In the genomic region with DNA sequence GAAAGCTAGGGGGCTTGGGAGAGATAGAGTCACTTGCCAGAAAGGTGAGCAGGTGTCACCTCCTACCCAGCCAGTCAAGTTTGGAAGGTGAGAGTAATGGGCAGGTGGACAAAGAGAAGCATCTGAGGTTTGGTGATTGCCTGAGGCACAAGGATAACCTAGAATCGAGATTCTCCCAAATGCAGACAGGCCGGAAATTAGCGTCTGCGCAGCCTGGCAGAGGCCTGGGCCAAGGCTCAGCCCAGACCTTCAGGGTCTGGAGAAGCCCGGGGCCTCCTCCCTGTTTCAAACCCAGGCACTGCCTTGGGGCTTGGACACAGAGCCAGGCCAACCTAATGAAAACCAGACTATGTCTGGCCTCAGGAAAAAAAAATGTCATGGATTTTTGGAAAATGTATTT, we compare ENCODE assay signal across 24 mouse cellular contexts. TPM values are rescaled to one million over a fixed set of nuclear protein-coding genes. Genes with fewer than 3 reads are reported as not detected.
DNase-seq lines count a peak whose midpoint lies in the region; ATAC-seq and TF ChIP-seq lines count a peak whose summit lies in the region.
"Had no signal": no experiment of that assay in that cellular context is flagged by ENCODE, and none has a peak within 500 bp of the region (broad histone marks: within the 10 kb centered on the region; RNA-seq: fewer than 3 reads in every experiment).

No protein-coding gene starts in this region.

- TF ChIP-seq CTCF in cerebellum, adult 2 months (IDR thresholded peaks at IDR 0.05; ENCODE audit: borderline replicate concordance, insufficient read depth, low read depth, low read length), result no peak

- H3K36me3 ChIP-seq in heart, embryonic 15.5 days, result peaks cover 45% of the 10 kb centered on the region
- peaks cover 64% of the 10 kb centered on the region for H3K36me3 ChIP-seq in embryonic facial prominence, embryonic 15.5 days

- H3K27me3 ChIP-seq in heart, embryonic 15.5 days, result no peaks in the 10 kb centered on the region
- H3K27me3 ChIP-seq in cerebellum, adult 2 months (ENCODE audit: control insufficient read depth, insufficient read depth, low read length), result no peaks in the 10 kb centered on the region
- no peaks in the 10 kb centered on the region for H3K27me3 ChIP-seq in embryonic facial prominence, embryonic 15.5 days
- H3K27me3 ChIP-seq: hindbrain, embryonic 12.5 days; limb, embryonic 13.5 days had no signal

- H3K27ac ChIP-seq in heart, embryonic 15.5 days, result 0 out of 2 replicates have a peak overlapping the region, but pooled peaks have one; percentile 5
- H3K27ac ChIP-seq in cerebellum, adult 2 months (ENCODE audit: insufficient read depth, low read length), result peak overlapping the region; percentile 43
- 0 out of 2 replicates have a peak overlapping the region, but pooled peaks have one; percentile 2 for H3K27ac ChIP-seq in embryonic facial prominence, embryonic 15.5 days (replicated peaks)
- H3K27ac ChIP-seq: hindbrain, embryonic 12.5 days; limb, embryonic 13.5 days had no signal

- no peak overlapping the region for H3K9ac ChIP-seq in heart, embryonic 15.5 days
- H3K9ac ChIP-seq in embryonic facial prominence, embryonic 15.5 days, result no peak overlapping the region
- H3K9ac ChIP-seq: hindbrain, embryonic 12.5 days; limb, embryonic 13.5 days had no signal

- WGBS in heart, embryonic 15.5 days, result 79% methylated on average over 5 of the region's 5 CpGs
- WGBS in cerebellum, adult 2 months, result 11% methylated on average over 5 of the region's 5 CpGs
- WGBS in embryonic facial prominence, embryonic 15.5 days, result 45% methylated on average over 5 of the region's 5 CpGs

- no peak overlapping the region for H3K4me2 ChIP-seq in heart, embryonic 15.5 days
- H3K4me2 ChIP-seq in embryonic facial prominence, embryonic 15.5 days (replicated peaks), result no peak overlapping the region
- H3K4me2 ChIP-seq: hindbrain, embryonic 12.5 days; limb, embryonic 13.5 days had no signal

- no peak for TF ChIP-seq POLR2A in cerebellum, adult 2 months (IDR thresholded peaks at IDR 0.05; ENCODE audit: borderline replicate concordance, insufficient read depth, low read length)

- H3K4me1 ChIP-seq in heart, embryonic 15.5 days (replicated peaks), result 0 out of 2 replicates have a peak, but pooled peaks cover 6% of the 10 kb centered on the region
- H3K4me1 ChIP-seq in cerebellum, adult 2 months (ENCODE audit: control insufficient read depth, insufficient read depth, low read length), result peaks cover 15% of the 10 kb centered on the region
- H3K4me1 ChIP-seq in embryonic facial prominence, embryonic 15.5 days, result no peaks in the 10 kb centered on the region
- H3K4me1 ChIP-seq: hindbrain, embryonic 12.5 days had no signal

- DNase-seq in heart, postnatal 4 days, result no peak
- DNase-seq in brain, adult 2 months (ENCODE audit: low read depth, low spot score), result peak; percentile 62
- DNase-seq in cerebellum, adult 2 months, result peak; percentile 57 to 66
- no peak for DNase-seq in testis, postnatal 14 days (ENCODE audit: low spot score)
- no peak for DNase-seq in lung, postnatal 10 days
- DNase-seq in adrenal gland, adult 8-10 months, result no peak
- DNase-seq: lung, postnatal 36 days; spleen, adult 18-20 months had no signal

- no peak for ATAC-seq in heart, embryonic 15.5 days (replicated peaks; ENCODE audit: insufficient number of reproducible peaks, insufficient read depth, low FRiP score, low read depth)
- ATAC-seq in embryonic facial prominence, embryonic 15.5 days (ENCODE audit: insufficient number of reproducible peaks, low FRiP score, low TSS enrichment, low read depth), result no peak
- ATAC-seq: intestine, postnatal 0 days had no signal

- H3K4me3 ChIP-seq in heart, embryonic 15.5 days, result no peak overlapping the region
- H3K4me3 ChIP-seq in cerebellum, adult 2 months (replicated peaks; ENCODE audit: insufficient read depth, low read depth, low read length), result no peak overlapping the region
- H3K4me3 ChIP-seq in embryonic facial prominence, embryonic 15.5 days (replicated peaks), result no peak overlapping the region
- H3K4me3 ChIP-seq: hindbrain, embryonic 12.5 days; limb, embryonic 13.5 days had no signal

- no peaks in the 10 kb centered on the region for H3K9me3 ChIP-seq in heart, embryonic 15.5 days (replicated peaks)
- peaks cover 9% of the 10 kb centered on the region for H3K9me3 ChIP-seq in embryonic facial prominence, embryonic 15.5 days (replicated peaks)

RNA-seq across cellular contexts. Expression of a gene that starts 47.8 kb away (rescaled TPM):
- not detected in 2 replicates for polyA plus RNA-seq in heart, embryonic 15.5 days (2015; fragmentation: Nextera tagmentation; extraction: Ambion mirVana)
- total RNA-seq in heart, postnatal 4 days (2021), result not detected
- 0.06 and 0.07 TPM in 2 replicates for polyA plus RNA-seq in cerebellum, adult 2 months (2012; rRNA removed)
- polyA plus RNA-seq in embryonic facial prominence, embryonic 15.5 days (2015; fragmentation: Nextera tagmentation; extraction: Ambion mirVana), result 0.30 TPM in 1 of 2 replicates, not detected in the other
- not detected for total RNA-seq in adrenal gland, adult 8-10 months (2022)
- total RNA-seq: adrenal gland, adult 18-20 months; granulocyte monocyte progenitor cell, adult 5-6 weeks; layer of hippocampus, adult 18-20 months; left cerebral cortex, adult 18-20 months had no signal
- polyA plus RNA-seq: embryonic facial prominence, embryonic 11.5 days; frontal cortex, adult 2 months; heart, postnatal 0 days; kidney, embryonic 16.5 days; liver, embryonic 16.5 days; stomach, embryonic 14.5 days; thymus, postnatal 0 days had no signal

Comparison
In these comparisons a context has a peak if more than half of its experiments do, and no peak if none do; other contexts are left out.
1. DNase-seq: peak in brain, adult 2 months (single experiment) and cerebellum, adult 2 months (2 of 2); none in heart, postnatal 4 days (single experiment), testis, postnatal 14 days (single experiment), lung, postnatal 10 days (single experiment) and adrenal gland, adult 8-10 months (single experiment).
2. Peak in every context shown above with its lines, with median percentiles within 50 percentile points of each other: H3K27ac ChIP-seq.